Mouse (Mus musculus) forebrain, embryonic 16.5 days (tissue): Measurements from ENCODE around the gene Mcm3. TPM values are rescaled to one million over a fixed set of nuclear protein-coding genes. Genes with fewer than 3 reads are reported as not detected.
A peak's percentile ranks its signal among the peaks of the same experiment; 100 is the strongest.
"Not testable (repeated sequence)": the region's sequence is repeated elsewhere in the genome, so short reads cannot be mapped to it uniquely, and the experiment has no call there.

Experiments
- ATAC-seq: fragments of 200-750 bp; cut with Nextera tagmentation; 2 replicates; pipeline ENCODE4 v1.8.0; 2017; ENCODE audit warnings: mild to moderate bottlenecking, moderate library complexity
- H3K27ac ChIP-seq: fragments of 300-500 bp; sonication (generic); 2 replicates; pipeline ENCODE4 v1.5.1; 2014; ENCODE audit warnings: low read length, control low read depth
- H3K27me3 ChIP-seq: fragments of 300-500 bp; sonication (generic); replicated peaks from 2 replicates; pipeline ENCODE4 v1.6.1; 2014; ENCODE audit warnings: low read length; ENCODE audit not compliant: control insufficient read depth, insufficient read depth
- H3K36me3 ChIP-seq: fragments of 300-500 bp; sonication (generic); 2 replicates; pipeline ENCODE4 v1.6.1; 2014; ENCODE audit not compliant: control insufficient read depth, insufficient read depth
- H3K4me1 ChIP-seq: fragments of 300-500 bp; sonication (generic); replicated peaks from 2 replicates; pipeline ENCODE4 v1.6.1; 2014; ENCODE audit warnings: low read length; ENCODE audit not compliant: control insufficient read depth, insufficient read depth
- H3K4me2 ChIP-seq: fragments of 300-500 bp; sonication (generic); 2 replicates; pipeline ENCODE4 v1.6.1; 2014; ENCODE audit warnings: mild to moderate bottlenecking, low read length, control low read depth
- H3K4me3 ChIP-seq: fragments of 300-500 bp; sonication (generic); replicated peaks from 2 replicates; pipeline ENCODE4 v1.5.1; 2014; ENCODE audit warnings: mild to moderate bottlenecking, low read length, control low read depth
- H3K9ac ChIP-seq: fragments of 300-500 bp; sonication (generic); replicated peaks from 2 replicates; pipeline ENCODE4 v1.6.1; 2014; ENCODE audit warnings: low read depth, low read length, control low read depth
- H3K9me3 ChIP-seq: fragments of 300-500 bp; sonication (generic); 2 replicates; pipeline ENCODE4 v1.6.1; 2016; ENCODE audit warnings: low read length; ENCODE audit not compliant: control insufficient read depth
- WGBS: fragments of 180-500 bp; shearing (Covaris S2); extraction: QIAGEN DNeasy Blood & Tissue Kit; methylation state at CpG from one replicate; pipeline ENCODE4 v1.1.7; 2014; 5-methylcytosine and 5-hydroxymethylcytosine counted together
- polyA plus RNA-seq: library from polyadenylated mRNA; unstranded; fragments of >200 nt; fragmentation: Nextera tagmentation; extraction: Ambion mirVana; gene quantifications from 2 replicates; pipeline ENCODE4 v1.2.1, GENCODE M21; 2015

Mcm3 gene
- polyA plus RNA-seq, 1 experiment from 2014 or later: 48.3 TPM

DNA sequence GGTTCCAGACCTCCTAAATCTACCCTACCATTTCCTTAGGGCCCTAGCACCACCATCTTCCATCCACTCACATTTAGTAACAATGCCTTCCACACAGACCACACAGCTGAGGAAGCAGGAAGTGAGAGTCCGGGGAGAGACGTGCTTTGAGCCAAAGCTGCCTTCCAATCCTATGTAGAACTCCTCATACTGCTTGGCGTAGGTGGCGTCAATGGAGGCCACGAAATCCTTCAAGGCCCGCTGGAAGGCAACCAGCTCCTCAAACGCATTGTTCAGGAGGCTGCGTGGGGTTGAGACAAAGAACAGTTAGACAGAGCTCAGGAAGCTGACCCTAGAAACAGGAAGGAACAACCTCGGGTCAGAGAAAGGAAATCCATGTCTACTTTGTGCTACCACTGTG, 2.9 kb downstream of the Mcm3 start:
- H3K4me2 ChIP-seq: no peak overlapping the region
- no peak overlapping the region for H3K27ac ChIP-seq
- ATAC-seq: no peak
- no peaks in the 10 kb centered on the region for H3K36me3 ChIP-seq
- H3K4me3 ChIP-seq: no peak overlapping the region
- no peak overlapping the region for H3K9ac ChIP-seq
- 87% methylated on average over 9 of the region's 9 CpGs for WGBS
- peaks cover 8% of the 10 kb centered on the region; the same call in 1 of the 2 replicates for H3K4me1 ChIP-seq
- H3K9me3 ChIP-seq: no peaks in the 10 kb centered on the region
- H3K27me3 ChIP-seq: no peaks in the 10 kb centered on the region

DNA sequence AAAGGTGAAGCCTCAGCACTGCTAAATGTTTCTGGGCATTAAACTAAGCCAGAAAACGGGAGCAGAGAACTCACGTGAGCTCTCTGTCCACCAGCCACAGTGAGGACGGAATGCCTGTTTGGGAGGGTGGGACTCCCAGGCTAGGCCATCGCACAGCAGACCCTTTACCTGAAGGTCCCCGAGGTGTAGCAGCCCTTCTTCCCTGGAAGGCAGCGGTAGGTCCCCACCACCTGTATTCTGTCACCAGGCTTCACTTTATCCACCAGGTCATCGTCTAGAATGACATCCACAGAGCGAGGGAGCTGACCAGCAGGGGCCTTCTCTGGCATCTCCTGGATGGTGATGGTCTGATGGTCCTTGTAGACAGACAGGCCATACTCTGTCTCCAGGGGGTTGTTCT, 5.6 kb downstream of the Mcm3 start:
- Histone ChIP-seq H3K9me3 (no peaks in the 10 kb centered on the region), H3K27ac (no peak overlapping the region), H3K36me3 (0 out of 2 replicates have a peak, but pooled peaks cover 2% of the 10 kb centered on the region), H3K9ac (no peak overlapping the region), H3K4me3 (no peak overlapping the region), H3K4me1 (peaks cover 5% of the 10 kb centered on the region; the same call in 1 of the 2 replicates), H3K27me3 (no peaks in the 10 kb centered on the region), H3K4me2 (no peak overlapping the region)
- WGBS: 92% methylated on average over 8 of the region's 8 CpGs
- no peak for ATAC-seq

DNA sequence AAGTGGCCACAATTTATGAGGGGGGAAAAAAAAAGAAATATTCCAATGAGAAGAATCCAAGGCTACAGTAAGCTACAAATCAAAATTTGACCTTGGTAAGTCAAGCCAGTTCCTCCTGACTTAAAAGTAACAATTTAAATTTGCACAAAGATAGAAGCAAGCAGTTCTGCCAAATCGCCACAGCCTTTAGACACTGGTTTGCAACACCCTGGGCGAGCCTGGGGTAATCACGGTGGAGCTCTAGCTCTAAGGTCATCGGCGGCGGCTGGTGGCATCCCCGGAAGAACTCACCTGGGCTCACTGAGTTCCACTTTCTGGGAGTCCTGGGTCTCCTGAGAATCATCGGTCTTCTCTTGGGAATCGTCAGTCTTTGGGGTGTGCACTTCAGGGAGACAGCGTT, 15.6 kb downstream of the Mcm3 start:
- Histone ChIP-seq H3K4me1 (0 out of 2 replicates have a peak, but pooled peaks cover 2% of the 10 kb centered on the region), H3K4me3 (no peak overlapping the region), H3K9me3 (no peaks in the 10 kb centered on the region), H3K9ac (no peak overlapping the region), H3K4me2 (no peak overlapping the region), H3K36me3 (0 out of 2 replicates have a peak, but pooled peaks cover 2% of the 10 kb centered on the region), H3K27ac (no peak overlapping the region), H3K27me3 (no peaks in the 10 kb centered on the region)
- no peak for ATAC-seq
- WGBS: 97% methylated on average over 10 of the region's 10 CpGs

- peak; percentile 93 for ATAC-seq
- peak overlapping the region; percentile 18 for H3K9ac ChIP-seq
These were observed 18.3 kb downstream of the Mcm3 start for GRCm38 (mm10) chr1:20801682-20802390.

GRCm38 (mm10) chr1:20801275-20801674, 18.8 kb downstream of the Mcm3 start:
- H3K4me2 ChIP-seq: no peak overlapping the region
- peak overlapping the region; percentile 18 for H3K9ac ChIP-seq
- peak; percentile 41 for ATAC-seq
- H3K36me3 ChIP-seq: 0 out of 2 replicates have a peak, but pooled peaks cover 2% of the 10 kb centered on the region
- no peaks in the 10 kb centered on the region for H3K27me3 ChIP-seq
- H3K9me3 ChIP-seq: no peaks in the 10 kb centered on the region
- 0 out of 2 replicates have a peak, but pooled peaks cover 2% of the 10 kb centered on the region for H3K4me1 ChIP-seq
- WGBS: 90% methylated on average over 2 of the region's 2 CpGs
- H3K4me3 ChIP-seq: no peak overlapping the region
- H3K27ac ChIP-seq: peak overlapping the region; percentile 45

More at GRCm38 (mm10) chr1:20801682-20802390, 18.3 kb downstream of the Mcm3 start:
- no peaks in the 10 kb centered on the region for H3K9me3 ChIP-seq
- 75% methylated on average over 8 of the region's 8 CpGs for WGBS
- 0 out of 2 replicates have a peak, but pooled peaks cover 2% of the 10 kb centered on the region for H3K36me3 ChIP-seq
- no peak overlapping the region for H3K4me3 ChIP-seq
- peak overlapping the region; percentile 45 for H3K27ac ChIP-seq
- H3K4me1 ChIP-seq: 0 out of 2 replicates have a peak, but pooled peaks cover 2% of the 10 kb centered on the region
- H3K4me2 ChIP-seq: no peak overlapping the region
- H3K27me3 ChIP-seq: no peaks in the 10 kb centered on the region

GRCm38 (mm10) chr1:20795178-20795577, 24.9 kb downstream of the Mcm3 start:
- ATAC-seq: no peak
- WGBS: 92% methylated on average over 5 of the region's 5 CpGs
- no peak overlapping the region for H3K4me2 ChIP-seq
- no peak overlapping the region for H3K27ac ChIP-seq
- H3K27me3 ChIP-seq: no peaks in the 10 kb centered on the region
- H3K4me3 ChIP-seq: no peak overlapping the region
- no peaks in the 10 kb centered on the region for H3K9me3 ChIP-seq
- H3K4me1 ChIP-seq: no peaks in the 10 kb centered on the region
- no peak overlapping the region for H3K9ac ChIP-seq
- H3K36me3 ChIP-seq: no peaks in the 10 kb centered on the region

- no peak overlapping the region for H3K4me3 ChIP-seq
- H3K4me2 ChIP-seq: no peak overlapping the region
- no peaks in the 10 kb centered on the region for H3K36me3 ChIP-seq
- no peak overlapping the region for H3K9ac ChIP-seq
- WGBS: 96% methylated on average over 4 of the region's 4 CpGs
- H3K27me3 ChIP-seq: no peaks in the 10 kb centered on the region
- no peak for ATAC-seq
- no peaks in the 10 kb centered on the region for H3K4me1 ChIP-seq
- no peaks in the 10 kb centered on the region for H3K9me3 ChIP-seq
- H3K27ac ChIP-seq: no peak overlapping the region
These were observed 25.4 kb downstream of the Mcm3 start for GRCm38 (mm10) chr1:20794760-20795159.

DNA sequence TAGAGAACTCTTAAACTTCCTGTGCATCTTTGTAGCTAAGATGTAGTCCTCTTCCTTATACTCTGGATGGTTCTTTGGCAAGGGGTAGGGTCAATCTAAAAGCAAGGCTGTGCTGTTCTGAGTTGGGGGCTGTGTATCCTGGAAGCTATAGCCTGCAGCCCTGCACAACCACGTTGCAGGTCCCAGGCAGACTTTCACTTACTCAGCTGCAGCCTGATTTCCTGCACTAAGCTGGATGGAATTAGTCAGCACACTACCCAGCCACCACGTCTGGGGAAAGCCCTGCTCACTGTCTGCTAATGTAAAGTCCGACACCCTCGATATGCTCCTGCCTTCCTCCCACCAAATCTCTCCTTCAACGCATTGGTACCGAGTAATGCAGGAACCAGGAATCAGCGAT, 28.7 kb downstream of the Mcm3 start:
- ATAC-seq: no peak
- Histone ChIP-seq H3K9ac (no peak overlapping the region), H3K4me1 (no peaks in the 10 kb centered on the region), H3K36me3 (no peaks in the 10 kb centered on the region), H3K4me3 (no peak overlapping the region), H3K27ac (no peak overlapping the region), H3K9me3 (no peaks in the 10 kb centered on the region), H3K27me3 (no peaks in the 10 kb centered on the region), H3K4me2 (no peak overlapping the region)
- 75% methylated on average over 7 of the region's 7 CpGs for WGBS

DNA sequence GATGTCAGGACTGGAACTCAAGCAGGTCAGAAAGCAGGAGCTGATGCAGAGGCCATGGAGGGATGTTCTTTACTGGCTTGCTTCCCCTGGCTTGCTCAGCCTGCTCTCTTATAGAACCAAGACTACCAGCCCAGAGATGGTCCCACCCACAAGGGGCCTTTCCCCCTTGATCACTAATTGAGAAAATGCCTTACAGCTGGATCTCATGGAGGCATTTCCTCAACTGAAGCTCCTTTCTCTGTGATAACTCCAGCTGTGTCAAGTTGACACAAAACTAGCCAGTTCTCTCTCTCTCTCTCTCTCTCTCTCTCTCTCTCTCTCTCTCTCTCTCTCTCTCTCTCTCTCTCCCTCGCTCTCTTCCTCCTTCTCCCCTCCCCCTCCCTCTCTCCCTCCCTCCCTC, 29.6 kb downstream of the Mcm3 start, which contains the start of gene Il17f:
TSS of gene Il17f (minus strand) at position 101 of the 400 bp plus-strand sequence.
- not testable (repeated sequence) for H3K9me3 ChIP-seq, H3K36me3 ChIP-seq, H3K27ac ChIP-seq, ATAC-seq, H3K27me3 ChIP-seq, H3K4me1 ChIP-seq, H3K4me2 ChIP-seq, H3K9ac ChIP-seq, H3K4me3 ChIP-seq
- 88% methylated on average over 1 of the region's 1 CpGs for WGBS
